Mouse (Mus musculus): Measurements from ENCODE around the gene Eno4. TPM values are rescaled to one million over a fixed set of nuclear protein-coding genes. Genes with fewer than 3 reads are reported as not detected.

Gene Eno4
- polyA plus RNA-seq, 1 experiment = not detected

DNA sequence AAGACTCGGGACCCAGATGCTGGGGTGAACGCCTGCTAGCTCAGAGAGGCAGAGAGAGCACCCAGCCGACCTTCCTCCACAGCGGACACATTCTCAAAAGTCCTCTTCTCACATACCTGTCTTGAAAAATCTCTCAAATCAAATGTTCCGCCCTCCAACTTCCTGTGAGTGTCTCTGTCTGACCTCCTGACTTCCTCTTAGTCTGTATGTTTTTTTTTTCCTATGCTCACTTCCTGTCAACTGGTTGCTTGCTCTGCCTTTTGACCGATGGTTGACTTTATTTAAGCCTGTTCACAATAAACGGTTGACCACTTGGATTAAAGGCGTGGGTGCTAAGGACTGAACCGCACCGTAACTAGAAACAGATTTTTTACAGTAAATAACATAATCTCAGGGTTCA lies 35.2 kb upstream of the Eno4 start:
- no peak for TF ChIP-seq CTCF (IDR thresholded peaks at IDR 0.05; ENCODE audit: extremely low read depth, insufficient read length, insufficient replicate concordance, low read depth, low read length)
- TF ChIP-seq POLR2A (IDR thresholded peaks at IDR 0.05; ENCODE audit: low read depth, low read length) = no peak
- no peaks in the 10 kb centered on the region for H3K4me1 ChIP-seq (ENCODE audit: control insufficient read depth, insufficient read depth, insufficient read length, low read length)
- H3K36me3 ChIP-seq (ENCODE audit: control insufficient read depth, insufficient read depth, low read length) = no peaks in the 10 kb centered on the region
- no peak overlapping the region for H3K27ac ChIP-seq (ENCODE audit: insufficient read depth, low read depth, low read length)
- WGBS = 71% methylated on average over 10 of the region's 10 CpGs
- no peak overlapping the region for H3K4me3 ChIP-seq (ENCODE audit: low read depth, low read length)
- H3K27me3 ChIP-seq (ENCODE audit: control insufficient read depth, insufficient read depth, low read length) = no peaks in the 10 kb centered on the region

GRCm38 (mm10) chr19:58910941-58911368 lies 32.3 kb upstream of the Eno4 start:
- Histone ChIP-seq H3K27me3 (ENCODE audit: control insufficient read depth, insufficient read depth, low read length) (no peaks in the 10 kb centered on the region), H3K36me3 (ENCODE audit: control insufficient read depth, insufficient read depth, low read length) (no peaks in the 10 kb centered on the region), H3K4me1 (ENCODE audit: control insufficient read depth, insufficient read depth, insufficient read length, low read length) (no peaks in the 10 kb centered on the region), H3K27ac (ENCODE audit: insufficient read depth, low read depth, low read length) (no peak overlapping the region), H3K4me3 (ENCODE audit: low read depth, low read length) (0 out of 2 replicates have a peak overlapping the region, but pooled peaks have one; percentile 4)
- TF ChIP-seq POLR2A (IDR thresholded peaks at IDR 0.05; ENCODE audit: low read depth, low read length) (no peak), CTCF (IDR thresholded peaks at IDR 0.05; ENCODE audit: extremely low read depth, insufficient read length, insufficient replicate concordance, low read depth, low read length) (no peak)
- WGBS = 3% methylated on average over 11 of the region's 11 CpGs

DNA sequence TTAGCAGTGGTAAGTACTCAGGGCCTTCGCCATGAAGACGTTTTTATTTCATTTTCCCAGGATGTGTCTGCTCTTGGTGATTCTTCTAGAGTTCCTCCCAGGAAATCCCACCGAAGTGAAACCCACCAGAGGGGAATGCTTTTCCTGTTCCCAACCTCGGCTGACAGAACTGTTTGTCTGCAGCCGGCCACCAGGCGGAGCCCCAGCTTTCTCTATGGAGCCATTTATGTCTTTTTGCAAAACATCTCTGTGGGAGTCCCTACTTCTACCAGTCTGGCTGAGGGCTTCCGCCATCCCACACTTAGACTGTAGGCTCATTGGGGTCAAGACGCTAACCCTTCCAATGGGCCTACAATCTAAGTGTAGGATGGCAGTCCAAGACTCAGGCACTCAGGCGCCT lies 31.8 kb upstream of the Eno4 start:
- Histone ChIP-seq H3K4me3 (ENCODE audit: low read depth, low read length) (no peak overlapping the region), H3K27me3 (ENCODE audit: control insufficient read depth, insufficient read depth, low read length) (no peaks in the 10 kb centered on the region), H3K4me1 (ENCODE audit: control insufficient read depth, insufficient read depth, insufficient read length, low read length) (no peaks in the 10 kb centered on the region), H3K36me3 (ENCODE audit: control insufficient read depth, insufficient read depth, low read length) (no peaks in the 10 kb centered on the region), H3K27ac (ENCODE audit: insufficient read depth, low read depth, low read length) (no peak overlapping the region)
- TF ChIP-seq CTCF (IDR thresholded peaks at IDR 0.05; ENCODE audit: extremely low read depth, insufficient read length, insufficient replicate concordance, low read depth, low read length) (peak; percentile 85), POLR2A (IDR thresholded peaks at IDR 0.05; ENCODE audit: low read depth, low read length) (no peak)
- WGBS = 13% methylated on average over 9 of the region's 9 CpGs

- Histone ChIP-seq H3K36me3 (ENCODE audit: control insufficient read depth, insufficient read depth, low read length) (no peaks in the 10 kb centered on the region), H3K4me1 (ENCODE audit: control insufficient read depth, insufficient read depth, insufficient read length, low read length) (no peaks in the 10 kb centered on the region), H3K27ac (ENCODE audit: insufficient read depth, low read depth, low read length) (no peak overlapping the region), H3K27me3 (ENCODE audit: control insufficient read depth, insufficient read depth, low read length) (peaks cover 4% of the 10 kb centered on the region; the same call in 1 of the 2 replicates), H3K4me3 (ENCODE audit: low read depth, low read length) (no peak overlapping the region)
- WGBS = 87% methylated on average over 6 of the region's 6 CpGs
- TF ChIP-seq POLR2A (IDR thresholded peaks at IDR 0.05; ENCODE audit: low read depth, low read length) (no peak), CTCF (IDR thresholded peaks at IDR 0.05; ENCODE audit: extremely low read depth, insufficient read length, insufficient replicate concordance, low read depth, low read length) (no peak)
Measured at GRCm38 (mm10) chr19:58913301-58913700, 29.9 kb upstream of the Eno4 start.

GRCm38 (mm10) chr19:58918597-58918996 lies 24.6 kb upstream of the Eno4 start:
- WGBS = 4% methylated on average over 11 of the region's 11 CpGs
- peaks cover 6% of the 10 kb centered on the region; the same call in 1 of the 2 replicates for H3K27me3 ChIP-seq (ENCODE audit: control insufficient read depth, insufficient read depth, low read length)
- no peak overlapping the region for H3K27ac ChIP-seq (ENCODE audit: insufficient read depth, low read depth, low read length)
- TF ChIP-seq CTCF (IDR thresholded peaks at IDR 0.05; ENCODE audit: extremely low read depth, insufficient read length, insufficient replicate concordance, low read depth, low read length) (peak; percentile 29; the same call in 1 of the 2 replicates), POLR2A (IDR thresholded peaks at IDR 0.05; ENCODE audit: low read depth, low read length) (no peak)
- H3K4me3 ChIP-seq (ENCODE audit: low read depth, low read length) = peak overlapping the region; percentile 18; the same call in 1 of the 2 replicates
- H3K36me3 ChIP-seq (ENCODE audit: control insufficient read depth, insufficient read depth, low read length) = no peaks in the 10 kb centered on the region
- no peaks in the 10 kb centered on the region for H3K4me1 ChIP-seq (ENCODE audit: control insufficient read depth, insufficient read depth, insufficient read length, low read length)

DNA sequence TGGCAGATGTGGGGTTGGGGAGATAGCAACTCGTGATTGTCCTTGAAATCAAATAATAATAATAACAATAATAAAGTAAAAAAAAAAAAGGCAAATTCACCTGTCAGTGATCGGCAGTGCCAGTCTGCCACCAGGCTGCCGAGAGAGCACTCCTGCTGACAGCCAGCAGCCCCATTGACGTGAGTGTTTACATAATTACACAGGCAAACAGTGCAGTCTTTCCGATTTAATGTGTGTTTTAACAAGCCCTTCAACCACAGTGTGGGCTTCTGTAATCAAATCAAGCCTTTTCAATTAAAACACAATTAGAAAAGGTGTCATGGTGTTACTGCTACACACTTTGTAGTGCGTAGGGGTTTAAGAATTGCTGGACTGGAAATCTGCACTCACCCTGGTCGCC lies 24.1 kb upstream of the Eno4 start:
- H3K4me3 ChIP-seq (ENCODE audit: low read depth, low read length) = no peak overlapping the region
- no peak overlapping the region for H3K27ac ChIP-seq (ENCODE audit: insufficient read depth, low read depth, low read length)
- H3K36me3 ChIP-seq (ENCODE audit: control insufficient read depth, insufficient read depth, low read length) = no peaks in the 10 kb centered on the region
- H3K4me1 ChIP-seq (ENCODE audit: control insufficient read depth, insufficient read depth, insufficient read length, low read length) = no peaks in the 10 kb centered on the region
- WGBS = 21% methylated on average over 7 of the region's 7 CpGs
- TF ChIP-seq POLR2A (IDR thresholded peaks at IDR 0.05; ENCODE audit: low read depth, low read length) (no peak), CTCF (IDR thresholded peaks at IDR 0.05; ENCODE audit: extremely low read depth, insufficient read length, insufficient replicate concordance, low read depth, low read length) (no peak)
- H3K27me3 ChIP-seq (ENCODE audit: control insufficient read depth, insufficient read depth, low read length) = peaks cover 6% of the 10 kb centered on the region; the same call in 1 of the 2 replicates

DNA sequence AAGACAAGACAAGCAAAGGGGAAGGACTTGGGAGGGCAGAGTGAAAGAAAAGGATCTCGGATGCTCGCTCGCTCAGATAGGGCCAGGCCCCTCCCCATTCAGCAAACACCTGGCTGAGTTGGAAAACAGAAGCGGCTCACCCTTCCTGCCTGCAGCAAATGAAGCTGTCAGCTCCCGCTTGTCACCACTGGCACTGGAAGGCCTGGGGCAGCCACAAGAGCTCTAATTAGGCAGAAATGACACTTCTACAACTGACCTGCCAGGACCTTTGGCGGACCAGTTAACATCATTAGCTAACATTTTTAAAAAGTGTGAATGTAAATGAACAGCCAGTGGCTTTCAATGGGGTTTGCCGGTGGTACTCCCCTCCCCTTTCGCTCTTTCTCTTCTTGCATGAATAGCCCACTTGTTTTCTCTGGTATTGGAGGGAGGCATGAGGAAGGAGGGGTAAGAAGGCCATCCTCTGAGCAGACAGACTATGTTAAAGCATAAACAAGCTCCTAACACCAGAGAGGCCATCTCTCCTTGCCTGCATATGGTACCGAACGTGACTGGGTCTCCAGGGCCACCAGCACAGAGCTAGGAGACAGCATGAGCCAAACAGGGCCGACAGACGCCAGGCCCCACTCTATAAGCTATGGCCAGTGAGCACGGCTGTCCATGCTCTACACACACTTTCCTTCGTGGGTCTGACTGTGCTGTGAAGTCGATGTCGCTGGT lies 12.0 kb upstream of the Eno4 start:
- no peaks in the 10 kb centered on the region for H3K4me1 ChIP-seq (ENCODE audit: control insufficient read depth, insufficient read depth, insufficient read length, low read length)
- 56% methylated on average over 16 of the region's 16 CpGs for WGBS
- H3K27ac ChIP-seq (ENCODE audit: insufficient read depth, low read depth, low read length) = no peak overlapping the region
- no peaks in the 10 kb centered on the region for H3K27me3 ChIP-seq (ENCODE audit: control insufficient read depth, insufficient read depth, low read length)
- TF ChIP-seq CTCF (IDR thresholded peaks at IDR 0.05; ENCODE audit: extremely low read depth, insufficient read length, insufficient replicate concordance, low read depth, low read length) = no peak
- TF ChIP-seq POLR2A (IDR thresholded peaks at IDR 0.05; ENCODE audit: low read depth, low read length) = no peak
- H3K36me3 ChIP-seq (ENCODE audit: control insufficient read depth, insufficient read depth, low read length) = no peaks in the 10 kb centered on the region
- no peak overlapping the region for H3K4me3 ChIP-seq (ENCODE audit: low read depth, low read length)

All from small intestine, adult 2 months (tissue).